ENCODE assay signal across 8 mouse cellular contexts in genomic region chr7:127364166-127364565, GRCm38 (mm10). TPM values are rescaled to one million over a fixed set of nuclear protein-coding genes. Genes with fewer than 3 reads are reported as not detected.
DNase-seq lines count a peak whose midpoint lies in the region; ATAC-seq and TF ChIP-seq lines count a peak whose summit lies in the region.

No protein-coding gene starts in this region.

- peak; percentile 66; the same call in 1 of the 2 replicates for TF ChIP-seq POLR2A in heart, adult 2 months (IDR thresholded peaks at IDR 0.05; ENCODE audit: insufficient read depth, low read depth, low read length)

- H3K4me1 ChIP-seq in heart, adult 2 months (ENCODE audit: control insufficient read depth, insufficient read depth, low read length) = no peaks in the 10 kb centered on the region
- H3K4me1 ChIP-seq in hindbrain, embryonic 13.5 days (replicated peaks) = peaks cover 10% of the 10 kb centered on the region
- H3K4me1 ChIP-seq in midbrain, embryonic 12.5 days = peaks cover 14% of the 10 kb centered on the region

- TF ChIP-seq CTCF in heart, adult 2 months (IDR thresholded peaks at IDR 0.05) = no peak

- no peak overlapping the region for H3K9ac ChIP-seq in heart, adult 2 months (ENCODE audit: low read depth, low read length)
- H3K9ac ChIP-seq in hindbrain, embryonic 13.5 days = peak overlapping the region; percentile 73; the same call in 1 of the 2 replicates
- peak overlapping the region; percentile 59; the same call in 1 of the 2 replicates for H3K9ac ChIP-seq in midbrain, embryonic 12.5 days (replicated peaks)

- no peak for TF ChIP-seq EP300 in heart, adult 2 months (IDR thresholded peaks at IDR 0.05; ENCODE audit: insufficient read depth, low read depth, low read length)

- no peaks in the 10 kb centered on the region for H3K9me3 ChIP-seq in hindbrain, embryonic 13.5 days
- H3K9me3 ChIP-seq in midbrain, embryonic 12.5 days = no peaks in the 10 kb centered on the region

- H3K27me3 ChIP-seq in heart, adult 2 months (ENCODE audit: control insufficient read depth, insufficient read depth, low read length) = no peaks in the 10 kb centered on the region
- peaks cover 35% of the 10 kb centered on the region for H3K27me3 ChIP-seq in hindbrain, embryonic 13.5 days
- peaks cover 28% of the 10 kb centered on the region for H3K27me3 ChIP-seq in midbrain, embryonic 12.5 days

- 69% methylated on average over 4 of the region's 4 CpGs for WGBS in heart, adult 2 months
- 55% methylated on average over 4 of the region's 4 CpGs for WGBS in hindbrain, embryonic 13.5 days
- WGBS in midbrain, embryonic 12.5 days = 46% methylated on average over 4 of the region's 4 CpGs

- peak in 1 of 2 experiments; percentile 23 for DNase-seq in heart, adult 2 months
- DNase-seq in heart, postnatal 36 days = no peak
- peak; percentile 31 to 42 for DNase-seq in cerebellum, postnatal 25 days
- no peak for DNase-seq in urinary bladder, postnatal 25 days (ENCODE audit: low spot score)
- DNase-seq in urinary bladder, adult 18-20 months (ENCODE audit: low spot score in 2 of 2) = no peak
- DNase-seq in gastrocnemius, postnatal 36 days = no peak

- no peak overlapping the region; the same call in 1 of the 2 replicates for H3K27ac ChIP-seq in heart, adult 2 months
- no peak overlapping the region; the same call in 1 of the 2 replicates for H3K27ac ChIP-seq in hindbrain, embryonic 13.5 days
- no peak overlapping the region for H3K27ac ChIP-seq in midbrain, embryonic 12.5 days (replicated peaks)

- H3K36me3 ChIP-seq in heart, adult 2 months (ENCODE audit: control insufficient read depth, insufficient read depth, low read length) = no peaks in the 10 kb centered on the region
- no peaks in the 10 kb centered on the region for H3K36me3 ChIP-seq in hindbrain, embryonic 13.5 days
- no peaks in the 10 kb centered on the region for H3K36me3 ChIP-seq in midbrain, embryonic 12.5 days

- peak overlapping the region; percentile 76 for H3K4me2 ChIP-seq in hindbrain, embryonic 13.5 days
- peak overlapping the region; percentile 65 for H3K4me2 ChIP-seq in midbrain, embryonic 12.5 days (replicated peaks)

- no peak for ATAC-seq in hindbrain, embryonic 13.5 days (ENCODE audit: low FRiP score)
- no peak for ATAC-seq in midbrain, embryonic 12.5 days (ENCODE audit: low FRiP score, low read depth)

- H3K79me2 ChIP-seq in heart, adult 2 months (replicated peaks; ENCODE audit: control insufficient read depth, insufficient read depth, low read length) = no peaks in the 10 kb centered on the region

- peak overlapping the region; percentile 34; the same call in 1 of the 2 replicates for H3K4me3 ChIP-seq in heart, adult 2 months
- H3K4me3 ChIP-seq in hindbrain, embryonic 13.5 days = peak overlapping the region; percentile 42
- peak overlapping the region; percentile 40 for H3K4me3 ChIP-seq in midbrain, embryonic 12.5 days

- intact Hi-C loops in heart, adult 2 months (cut with DNase I) = loop anchor here (5.0 kb wide), 2 partner anchors 43 to 148 kb away; partner anchors contain the start of genes Srcap and Zfp764
- intact Hi-C loops in heart, postnatal 36 days (cut with DNase I) = no loop called here
- intact Hi-C loops in gastrocnemius, postnatal 36 days (cut with DNase I) = loop anchor here (5.0 kb wide), 2 partner anchors 118 to 138 kb away; no protein-coding TSS in a partner anchor

RNA-seq across cellular contexts. Expression of gene Zfp747, which starts 11.7 kb away (rescaled TPM):
- total RNA-seq in heart, adult 2 months (2021) = 1 to 10 TPM; 4.3 to 5.3 TPM
- 2.9 and 3.9 TPM in 2 replicates for polyA plus RNA-seq in heart, adult 2 months (2012; rRNA removed)
- total RNA-seq in heart, postnatal 36 days (2021) = 1 to 10 TPM; 5.0 to 5.6 TPM
- polyA plus RNA-seq in hindbrain, embryonic 13.5 days (2015; fragmentation: Nextera tagmentation; extraction: Ambion mirVana) = 8.1 and 8.6 TPM in 2 replicates
- 9.0 and 10.2 TPM in 2 replicates for polyA plus RNA-seq in midbrain, embryonic 12.5 days (2016; fragmentation: Nextera tagmentation; extraction: Ambion mirVana)
- 1 to 10 TPM; 1.6 to 3.2 TPM for total RNA-seq in gastrocnemius, postnatal 36 days (2021)

RNA-seq across cellular contexts. Expression of gene Zfp768, which starts 18.8 kb away (rescaled TPM):
- 10 to 100 TPM; 36.5 to 37.2 TPM for total RNA-seq in heart, adult 2 months (2021)
- polyA plus RNA-seq in heart, adult 2 months (2012; rRNA removed) = 30.8 and 31.6 TPM in 2 replicates
- total RNA-seq in heart, postnatal 36 days (2021) = 10 to 100 TPM; 34.8 to 35.5 TPM
- 17.1 and 17.3 TPM in 2 replicates for polyA plus RNA-seq in hindbrain, embryonic 13.5 days (2015; fragmentation: Nextera tagmentation; extraction: Ambion mirVana)
- 20.5 and 22.3 TPM in 2 replicates for polyA plus RNA-seq in midbrain, embryonic 12.5 days (2016; fragmentation: Nextera tagmentation; extraction: Ambion mirVana)
- total RNA-seq in gastrocnemius, postnatal 36 days (2021) = 10 to 100 TPM; 29.4 to 30.7 TPM

RNA-seq across cellular contexts. Expression of gene 9130019O22Rik, which starts 22.8 kb away (rescaled TPM):
- 1 to 10 TPM; 2.3 to 2.4 TPM for total RNA-seq in heart, adult 2 months (2021)
- polyA plus RNA-seq in heart, adult 2 months (2012; rRNA removed) = 1.7 and 2.4 TPM in 2 replicates
- 1 to 10 TPM; 2.2 to 3.2 TPM for total RNA-seq in heart, postnatal 36 days (2021)
- polyA plus RNA-seq in hindbrain, embryonic 13.5 days (2015; fragmentation: Nextera tagmentation; extraction: Ambion mirVana) = 5.4 and 5.7 TPM in 2 replicates
- polyA plus RNA-seq in midbrain, embryonic 12.5 days (2016; fragmentation: Nextera tagmentation; extraction: Ambion mirVana) = 5.8 and 7.2 TPM in 2 replicates
- total RNA-seq in gastrocnemius, postnatal 36 days (2021) = 1 to 10 TPM; 1.3 to 2.0 TPM

RNA-seq across cellular contexts. Expression of gene E430018J23Rik, which starts 29.3 kb away (rescaled TPM):
- total RNA-seq in heart, adult 2 months (2021) = 1 to 10 TPM; 3.1 to 4.0 TPM
- polyA plus RNA-seq in heart, adult 2 months (2012; rRNA removed) = 3.1 and 3.5 TPM in 2 replicates
- 1 to 10 TPM; 4.5 to 4.9 TPM for total RNA-seq in heart, postnatal 36 days (2021)
- polyA plus RNA-seq in hindbrain, embryonic 13.5 days (2015; fragmentation: Nextera tagmentation; extraction: Ambion mirVana) = 7.7 TPM in 2 replicates
- polyA plus RNA-seq in midbrain, embryonic 12.5 days (2016; fragmentation: Nextera tagmentation; extraction: Ambion mirVana) = 6.9 and 7.1 TPM in 2 replicates
- 1 to 10 TPM; 1.3 to 2.6 TPM for total RNA-seq in gastrocnemius, postnatal 36 days (2021)

RNA-seq across cellular contexts. Expression of gene Zfp764, which starts 42.5 kb away (rescaled TPM):
- total RNA-seq in heart, adult 2 months (2021) = 1 to 10 TPM; 3.2 TPM
- 2.6 and 3.5 TPM in 2 replicates for polyA plus RNA-seq in heart, adult 2 months (2012; rRNA removed)
- 1 to 10 TPM; 2.9 to 4.2 TPM for total RNA-seq in heart, postnatal 36 days (2021)
- 4.0 and 4.8 TPM in 2 replicates for polyA plus RNA-seq in hindbrain, embryonic 13.5 days (2015; fragmentation: Nextera tagmentation; extraction: Ambion mirVana)
- 6.7 and 6.8 TPM in 2 replicates for polyA plus RNA-seq in midbrain, embryonic 12.5 days (2016; fragmentation: Nextera tagmentation; extraction: Ambion mirVana)
- total RNA-seq in gastrocnemius, postnatal 36 days (2021) = 1 to 10 TPM in 1 of 2 experiments, under 1 TPM in 1; 0.89 to 2.1 TPM

Comparison
In these comparisons a context has a peak if more than half of its experiments do, and no peak if none do; other contexts are left out.
1. DNase-seq: peak in cerebellum, postnatal 25 days (2 of 2); none in heart, postnatal 36 days (0 of 2), urinary bladder, postnatal 25 days (single experiment), urinary bladder, adult 18-20 months (0 of 2) and gastrocnemius, postnatal 36 days (0 of 2).
2. Peak in every context shown above with its lines, with median percentiles within 50 percentile points of each other: H3K4me3 ChIP-seq.